ENCODE assay signal across 19 mouse cellular contexts in genomic region chr2:93522005-93522404, GRCm38 (mm10). TPM values are rescaled to one million over a fixed set of nuclear protein-coding genes. Genes with fewer than 3 reads are reported as not detected.
DNase-seq lines count a peak whose midpoint lies in the region; TF ChIP-seq lines count a peak whose summit lies in the region.
"Had no signal": no experiment of that assay in that cellular context is flagged by ENCODE, and none has a peak within 500 bp of the region (broad histone marks: within the 10 kb centered on the region; RNA-seq: fewer than 3 reads in every experiment).

No protein-coding gene starts in this region.

- H3K4me3 ChIP-seq in midbrain, embryonic 10.5 days = no peak overlapping the region
- no peak overlapping the region for H3K4me3 ChIP-seq in thymus, adult 2 months (ENCODE audit: control insufficient read depth, insufficient read depth, low read length)

- H3K4me1 ChIP-seq in midbrain, embryonic 10.5 days = peaks cover 10% of the 10 kb centered on the region
- H3K4me1 ChIP-seq in thymus, adult 2 months (replicated peaks; ENCODE audit: control insufficient read depth, insufficient read depth, low read length) = no peaks in the 10 kb centered on the region

- no peaks in the 10 kb centered on the region; the same call in 1 of the 2 replicates for H3K27me3 ChIP-seq in midbrain, embryonic 10.5 days (ENCODE audit: low read depth, poor library complexity, severe bottlenecking)
- no peaks in the 10 kb centered on the region for H3K27me3 ChIP-seq in thymus, adult 2 months (ENCODE audit: control insufficient read depth, insufficient read depth, low read length)

- WGBS in midbrain, embryonic 10.5 days = 80% methylated on average over 16 of the region's 16 CpGs
- WGBS in thymus, adult 2 months = 91% methylated on average over 16 of the region's 16 CpGs

- intact Hi-C loops in left cerebral cortex, postnatal 4 days (cut with DNase I) = no loop called here
- intact Hi-C loops in left cerebral cortex, postnatal 10 days (cut with DNase I) = no loop called here

- H3K9me3 ChIP-seq in midbrain, embryonic 10.5 days (replicated peaks) = no peaks in the 10 kb centered on the region

- no peak for TF ChIP-seq POLR2A in thymus, adult 2 months (IDR thresholded peaks at IDR 0.05; ENCODE audit: control insufficient read depth, extremely low read depth, insufficient read depth, low read length, poor library complexity)

- peak; percentile 17 for DNase-seq in embryo, embryonic 11 days
- DNase-seq in embryo, embryonic 10.5 days (ENCODE audit: low spot score) = no peak
- DNase-seq in left cerebral cortex, postnatal 4 days = peak; percentile 50
- DNase-seq in left cerebral cortex, postnatal 10 days (ENCODE audit: extremely low spot score in 1 of 2, low spot score in 2 of 2) = no peak
- DNase-seq in midbrain, embryonic 10.5 days (ENCODE audit: low spot score) = no peak
- no peak for DNase-seq in urinary bladder, postnatal 4 days (ENCODE audit: low spot score in 2 of 2)
- no peak for DNase-seq in natural killer cell, adult 2 months (ENCODE audit: low spot score in 2 of 2)
- no peak for DNase-seq in thymus, adult 2 months
- DNase-seq: cerebellum, postnatal 36 days; kidney, adult 9 months; lung, postnatal 14 days; right cerebral cortex, postnatal 14 days had no signal

- TF ChIP-seq CTCF in thymus, adult 2 months (IDR thresholded peaks at IDR 0.05; ENCODE audit: borderline replicate concordance, control insufficient read depth, extremely low read depth, insufficient read depth, low read length, poor library complexity) = no peak

- H3K36me3 ChIP-seq in midbrain, embryonic 10.5 days = no peaks in the 10 kb centered on the region
- no peaks in the 10 kb centered on the region for H3K36me3 ChIP-seq in thymus, adult 2 months (ENCODE audit: control insufficient read depth, insufficient read depth, low read length)

- H3K27ac ChIP-seq in midbrain, embryonic 10.5 days (replicated peaks) = 0 out of 2 replicates have a peak overlapping the region, but pooled peaks have one; percentile 13
- H3K27ac ChIP-seq in thymus, adult 2 months (ENCODE audit: control insufficient read depth, insufficient read depth, low read length) = no peak overlapping the region

RNA-seq across cellular contexts. Expression of gene Gm10803, which starts 38.4 kb away (rescaled TPM):
- not detected for total RNA-seq in left cerebral cortex, postnatal 4 days (2021)
- total RNA-seq in left cerebral cortex, postnatal 10 days (2021) = not detected
- not detected in 2 replicates for polyA plus RNA-seq in midbrain, embryonic 10.5 days (2016; fragmentation: Nextera tagmentation; extraction: Ambion mirVana)
- not detected in 2 replicates for polyA plus RNA-seq in thymus, adult 2 months (2012; rRNA removed)
- total RNA-seq: ES-E14; layer of hippocampus, postnatal 10 days; liver, adult 2 months had no signal
- polyA plus RNA-seq: activated CD4-positive, CD25-positive, alpha-beta regulatory T cell, adult 4 months; frontal cortex, adult 2 months; liver, adult 2 months; stomach, embryonic 16.5 days; urinary bladder, adult 2 months had no signal

RNA-seq across cellular contexts. Expression of gene Cd82, which starts 59.1 kb away (rescaled TPM):
- 10 to 100 TPM; 15.4 to 17.4 TPM for total RNA-seq in left cerebral cortex, postnatal 4 days (2021)
- 1 to 10 TPM; 8.1 to 9.4 TPM for total RNA-seq in left cerebral cortex, postnatal 10 days (2021)
- polyA plus RNA-seq in midbrain, embryonic 10.5 days (2016; fragmentation: Nextera tagmentation; extraction: Ambion mirVana) = 5.1 and 5.9 TPM in 2 replicates
- polyA plus RNA-seq in thymus, adult 2 months (2012; rRNA removed) = 176 and 181 TPM in 2 replicates

Comparison
In these comparisons a context has a peak if more than half of its experiments do, and no peak if none do; other contexts are left out.
1. DNase-seq: peak in embryo, embryonic 11 days (single experiment) and left cerebral cortex, postnatal 4 days (single experiment); none in embryo, embryonic 10.5 days (single experiment), left cerebral cortex, postnatal 10 days (0 of 2), midbrain, embryonic 10.5 days (single experiment), urinary bladder, postnatal 4 days (0 of 2), natural killer cell, adult 2 months (0 of 2) and thymus, adult 2 months (single experiment).